Mouse (Mus musculus) liver, embryonic 14.5 days (tissue): ENCODE data around the gene Ceacam9. TPM values are rescaled to one million over a fixed set of nuclear protein-coding genes. Genes with fewer than 3 reads are reported as not detected.

Experiments used
- ATAC-seq: fragments of 200-750 bp; cut with Nextera tagmentation; 2 replicates; pipeline ENCODE4 v1.8.0; 2017; ENCODE audit warnings: moderate number of reproducible peaks, mild to moderate bottlenecking, moderate library complexity; ENCODE audit not compliant: insufficient read depth
- DNase-seq, 3 experiments: peaks; one replicate each; pipeline ENCODE4 v3.0.0-alpha.2; 2012 to 2013; ENCODE audit warnings: low read depth in 3 of 3, low spot score in 3 of 3
- H3K27ac ChIP-seq: fragments of 300-500 bp; sonication (generic); 2 replicates; pipeline ENCODE4 v1.5.1; 2014; ENCODE audit warnings: moderate library complexity, mild to moderate bottlenecking, control low read depth, inconsistent platforms
- H3K27me3 ChIP-seq: fragments of 300-500 bp; sonication (generic); 2 replicates; pipeline ENCODE4 v1.6.1; 2014; ENCODE audit warnings: mild to moderate bottlenecking, low read length, moderate library complexity; ENCODE audit not compliant: control insufficient read depth, insufficient read depth
- H3K36me3 ChIP-seq: fragments of 300-500 bp; sonication (generic); replicated peaks from 2 replicates; pipeline ENCODE4 v1.6.1; 2014; ENCODE audit warnings: low read depth; ENCODE audit not compliant: control insufficient read depth, insufficient read depth
- H3K4me1 ChIP-seq, 2 experiments: fragments of 200-500 bp in 1 of 2; fragments of 300-500 bp in 1 of 2; sonication (generic) in 1 of 2; replicated peaks; 2 replicates each; pipeline ENCODE4 v1.6.1; 2012 to 2014; ENCODE audit warnings: antibody characterized with exemption in 1 of 2, inconsistent platforms in 1 of 2, low read length in 1 of 2; ENCODE audit not compliant: control insufficient read depth in 2 of 2, insufficient read depth in 2 of 2
- H3K4me2 ChIP-seq: fragments of 300-500 bp; sonication (generic); 2 replicates; pipeline ENCODE4 v1.6.1; 2014; ENCODE audit warnings: low read depth, mild to moderate bottlenecking, control low read depth, moderate library complexity
- H3K4me3 ChIP-seq, 2 experiments: fragments of 200-500 bp in 1 of 2; fragments of 300-500 bp in 1 of 2; sonication (generic) in 1 of 2; 2 replicates each; pipeline ENCODE4 v1.5.1; 2012 to 2014; ENCODE audit warnings: low read depth in 2 of 2, low read length in 2 of 2, mild to moderate bottlenecking in 2 of 2, control low read depth in 1 of 2, inconsistent platforms in 1 of 2, moderate library complexity in 1 of 2; ENCODE audit not compliant: insufficient read depth in 1 of 2
- H3K9ac ChIP-seq: fragments of 300-500 bp; sonication (generic); replicated peaks from 2 replicates; pipeline ENCODE4 v1.6.1; 2014; ENCODE audit warnings: mild to moderate bottlenecking, control low read depth, moderate library complexity
- H3K9me3 ChIP-seq: fragments of 300-500 bp; sonication (generic); 2 replicates; pipeline ENCODE4 v1.6.1; 2016; ENCODE audit warnings: low read length, mixed read lengths; ENCODE audit not compliant: control insufficient read depth
- CTCF ChIP-seq: IDR thresholded peaks from 2 replicates; pipeline ENCODE4 v1.5.1; 2016; ENCODE audit warnings: antibody characterized with exemption, low read depth, control low read depth
- EP300 ChIP-seq: IDR thresholded peaks from 2 replicates; pipeline ENCODE4 v1.6.1; 2016; ENCODE audit warnings: antibody characterized with exemption, low read depth
- WGBS: fragments of 180-500 bp; shearing (Covaris S2); extraction: QIAGEN DNeasy Blood & Tissue Kit; methylation state at CpG from one replicate; pipeline ENCODE4 v1.1.7; 2014; ENCODE audit not compliant: insufficient replicate concordance; 5-methylcytosine and 5-hydroxymethylcytosine counted together
- polyA plus RNA-seq, 2 experiments: library from polyadenylated mRNA; depleted of rRNA in 1 of 2; stranded (reverse) in 1 of 2; unstranded in 1 of 2; fragments of >200 nt; fragmentation: Nextera tagmentation in 1 of 2; extraction: Ambion mirVana in 1 of 2; gene quantifications; 2 replicates each; pipeline versions ENCODE4 v1.2.1 to v1.2.3; 2012 to 2014

The Ceacam9 gene
- polyA plus RNA-seq, 2 experiments = not detected

GRCm38 (mm10) chr7:16761630-16762029 is 39.9 kb downstream of the Ceacam9 start:
- DNase-seq (no peak), ATAC-seq (no peak)
- Histone ChIP-seq H3K27ac (no peak overlapping the region), H3K4me2 (no peak overlapping the region), H3K9me3 (no peaks in the 10 kb centered on the region), H3K36me3 (no peaks in the 10 kb centered on the region), H3K4me1 (peaks cover 0 to 2% of the 10 kb centered on the region in 2 experiments; a peak in 1 of 4 replicates), H3K4me3 (no peak overlapping the region), H3K27me3 (no peaks in the 10 kb centered on the region), H3K9ac (no peak overlapping the region)
- 48% methylated on average over 5 of the region's 5 CpGs for WGBS
- TF ChIP-seq EP300 = no peak
- TF ChIP-seq CTCF = no peak

GRCm38 (mm10) chr7:16763463-16764218 is 41.9 kb downstream of the Ceacam9 start:
- Histone ChIP-seq H3K4me2 (no peak overlapping the region), H3K36me3 (no peaks in the 10 kb centered on the region), H3K27ac (no peak overlapping the region), H3K9me3 (no peaks in the 10 kb centered on the region), H3K4me3 (no peak overlapping the region), H3K27me3 (no peaks in the 10 kb centered on the region), H3K4me1 (peaks cover 0 to 2% of the 10 kb centered on the region in 2 experiments; a peak in 1 of 4 replicates), H3K9ac (no peak overlapping the region)
- DNase-seq (no peak), ATAC-seq (no peak)
- WGBS = 73% methylated on average over 7 of the region's 7 CpGs
- TF ChIP-seq CTCF = no peak
- TF ChIP-seq EP300 = no peak

- ATAC-seq = no peak
- TF ChIP-seq EP300 (no peak), CTCF (no peak)
- no peaks in the 10 kb centered on the region for H3K4me1 ChIP-seq
- no peak overlapping the region for H3K9ac ChIP-seq
- H3K9me3 ChIP-seq = no peaks in the 10 kb centered on the region
- H3K4me2 ChIP-seq = no peak overlapping the region
- no peaks in the 10 kb centered on the region for H3K27me3 ChIP-seq
- no peak overlapping the region for H3K27ac ChIP-seq
- no peak for DNase-seq
- no peak overlapping the region for H3K4me3 ChIP-seq
- 64% methylated on average over 2 of the region's 2 CpGs for WGBS
- no peaks in the 10 kb centered on the region for H3K36me3 ChIP-seq
Measured at GRCm38 (mm10) chr7:16766443-16766842, 44.7 kb downstream of the Ceacam9 start.

Other genes starting within 250 kb of the Ceacam9 start
- gene Npas1, start 244.2 kb upstream of the Ceacam9 start, polyA plus RNA-seq (2012; rRNA removed) = not detected in 2 replicates
- gene Npas1, start 244.2 kb upstream of the Ceacam9 start, polyA plus RNA-seq (2014; fragmentation: Nextera tagmentation; extraction: Ambion mirVana) = not detected in 2 replicates
- gene Arhgap35, start 106.9 kb upstream of the Ceacam9 start, polyA plus RNA-seq (2012; rRNA removed) = 2.1 and 2.3 TPM in 2 replicates
- 2.0 and 2.2 TPM in 2 replicates for gene Arhgap35, start 106.9 kb upstream of the Ceacam9 start, polyA plus RNA-seq (2014; fragmentation: Nextera tagmentation; extraction: Ambion mirVana)
- gene Ceacam15, start 46.2 kb upstream of the Ceacam9 start, polyA plus RNA-seq (2012; rRNA removed) = not detected in 2 replicates
- not detected in 2 replicates for gene Ceacam15, start 46.2 kb upstream of the Ceacam9 start, polyA plus RNA-seq (2014; fragmentation: Nextera tagmentation; extraction: Ambion mirVana)
- 165 and 175 TPM in 2 replicates for gene Ap2s1, start 16.5 kb downstream of the Ceacam9 start, polyA plus RNA-seq (2012; rRNA removed)
- 176 and 198 TPM in 2 replicates for gene Ap2s1, start 16.5 kb downstream of the Ceacam9 start, polyA plus RNA-seq (2014; fragmentation: Nextera tagmentation; extraction: Ambion mirVana)
- gene Slc1a5, start 59.4 kb downstream of the Ceacam9 start, polyA plus RNA-seq (2012; rRNA removed) = 157 and 160 TPM in 2 replicates
- gene Slc1a5, start 59.4 kb downstream of the Ceacam9 start, polyA plus RNA-seq (2014; fragmentation: Nextera tagmentation; extraction: Ambion mirVana) = 61.7 and 67.3 TPM in 2 replicates
- 41.3 and 43.0 TPM in 2 replicates for gene Strn4, start 94.0 kb downstream of the Ceacam9 start, polyA plus RNA-seq (2012; rRNA removed)
- gene Strn4, start 94.0 kb downstream of the Ceacam9 start, polyA plus RNA-seq (2014; fragmentation: Nextera tagmentation; extraction: Ambion mirVana) = 27.2 and 32.2 TPM in 2 replicates
- 5.6 and 6.6 TPM in 2 replicates for gene Fkrp, start 94.8 kb downstream of the Ceacam9 start, polyA plus RNA-seq (2012; rRNA removed)
- 7.2 and 8.9 TPM in 2 replicates for gene Fkrp, start 94.8 kb downstream of the Ceacam9 start, polyA plus RNA-seq (2014; fragmentation: Nextera tagmentation; extraction: Ambion mirVana)
- gene Prkd2, start 121.0 kb downstream of the Ceacam9 start, polyA plus RNA-seq (2012; rRNA removed) = 2.5 and 3.2 TPM in 2 replicates
- 1.8 and 2.2 TPM in 2 replicates for gene Prkd2, start 121.0 kb downstream of the Ceacam9 start, polyA plus RNA-seq (2014; fragmentation: Nextera tagmentation; extraction: Ambion mirVana)
- gene Dact3, start 153.4 kb downstream of the Ceacam9 start, polyA plus RNA-seq (2012; rRNA removed) = 0.68 and 0.92 TPM in 2 replicates
- gene Dact3, start 153.4 kb downstream of the Ceacam9 start, polyA plus RNA-seq (2014; fragmentation: Nextera tagmentation; extraction: Ambion mirVana) = 0.09 and 0.14 TPM in 2 replicates
- gene Gng8, start 169.9 kb downstream of the Ceacam9 start, polyA plus RNA-seq (2012; rRNA removed) = 0.44 and 0.47 TPM in 2 replicates
- gene Gng8, start 169.9 kb downstream of the Ceacam9 start, polyA plus RNA-seq (2014; fragmentation: Nextera tagmentation; extraction: Ambion mirVana) = not detected in 2 replicates
- 0.84 and 0.87 TPM in 2 replicates for gene Ptgir, start 184.6 kb downstream of the Ceacam9 start, polyA plus RNA-seq (2012; rRNA removed)
- 0.88 and 1.2 TPM in 2 replicates for gene Ptgir, start 184.6 kb downstream of the Ceacam9 start, polyA plus RNA-seq (2014; fragmentation: Nextera tagmentation; extraction: Ambion mirVana)
- gene Calm3, start 202.2 kb downstream of the Ceacam9 start, polyA plus RNA-seq (2012; rRNA removed) = 72.2 and 90.3 TPM in 2 replicates
- gene Calm3, start 202.2 kb downstream of the Ceacam9 start, polyA plus RNA-seq (2014; fragmentation: Nextera tagmentation; extraction: Ambion mirVana) = 115 and 122 TPM in 2 replicates
- 0.04 and 0.08 TPM in 2 replicates for gene Pnmal2, start 222.8 kb downstream of the Ceacam9 start, polyA plus RNA-seq (2012; rRNA removed)
- gene Pnmal2, start 222.8 kb downstream of the Ceacam9 start, polyA plus RNA-seq (2014; fragmentation: Nextera tagmentation; extraction: Ambion mirVana) = 0.08 and 0.14 TPM in 2 replicates
- gene Pnmal1, start 237.8 kb downstream of the Ceacam9 start, polyA plus RNA-seq (2012; rRNA removed) = 0.01 and 0.03 TPM in 2 replicates
- gene Pnmal1, start 237.8 kb downstream of the Ceacam9 start, polyA plus RNA-seq (2014; fragmentation: Nextera tagmentation; extraction: Ambion mirVana) = 0.03 TPM in 1 of 2 replicates, not detected in the other